Mouse (Mus musculus): ENCODE data around the gene Gm5169.
"Not testable (repeated sequence)": the region's sequence is repeated elsewhere in the genome, so short reads cannot be mapped to it uniquely, and the experiment has no call there.

The Gm5169 gene

GRCm38 (mm10) chrX:25301355-25301754 lies at the start of gene Gm5169:
TSS of gene Gm5169 (minus strand) at chrX:25301455.
- in situ Hi-C loops (cut with MboI, MseI) = not testable (repeated sequence)

- in situ Hi-C loops (cut with MboI, MseI) = not testable (repeated sequence)
Measured at GRCm38 (mm10) chrX:25347424-25347823, 46.2 kb upstream of the Gm5169 start.
